Mouse (Mus musculus) heart, embryonic 13.5 days (tissue): ENCODE measurements around the gene Ube2c. TPM values are rescaled to one million over a fixed set of nuclear protein-coding genes. Genes with fewer than 3 reads are reported as not detected.

Experiments
- ATAC-seq: fragments of 200-750 bp; cut with Nextera tagmentation; 2 replicates; pipeline ENCODE4 v1.8.0; 2017; ENCODE audit warnings: moderate TSS enrichment; ENCODE audit not compliant: insufficient number of reproducible peaks, low FRiP score, low TSS enrichment; ENCODE audit errors: extremely low read depth
- H3K27ac ChIP-seq: fragments of 300-500 bp; sonication (generic); replicated peaks from 2 replicates; pipeline ENCODE4 v1.5.1; 2015; ENCODE audit warnings: moderate library complexity, mild to moderate bottlenecking, inconsistent platforms
- H3K27me3 ChIP-seq: fragments of 300-500 bp; sonication (generic); replicated peaks from 2 replicates; pipeline ENCODE4 v1.6.1; 2015; ENCODE audit warnings: mild to moderate bottlenecking, inconsistent platforms
- H3K36me3 ChIP-seq: fragments of 300-500 bp; sonication (generic); 2 replicates; pipeline ENCODE4 v1.6.1; 2015; ENCODE audit warnings: mild to moderate bottlenecking, inconsistent platforms
- H3K4me1 ChIP-seq: fragments of 300-500 bp; sonication (generic); 2 replicates; pipeline ENCODE4 v1.6.1; 2015; ENCODE audit warnings: inconsistent platforms
- H3K4me2 ChIP-seq: fragments of 300-500 bp; sonication (generic); 2 replicates; pipeline ENCODE4 v1.6.1; 2015; ENCODE audit warnings: inconsistent platforms, mild to moderate bottlenecking, moderate library complexity
- H3K4me3 ChIP-seq: fragments of 300-500 bp; sonication (generic); 2 replicates; pipeline ENCODE4 v1.5.1; 2015; ENCODE audit warnings: moderate library complexity, mild to moderate bottlenecking, inconsistent platforms
- H3K9ac ChIP-seq: fragments of 300-500 bp; sonication (generic); 2 replicates; pipeline ENCODE4 v1.6.1; 2015; ENCODE audit warnings: inconsistent platforms, mild to moderate bottlenecking, moderate library complexity
- H3K9me3 ChIP-seq: fragments of 300-500 bp; sonication (generic); 2 replicates; pipeline ENCODE4 v1.6.1; 2016; ENCODE audit warnings: inconsistent platforms
- WGBS: fragments of 180-500 bp; shearing (Covaris S2); methylation state at CpG from one replicate; pipeline ENCODE4 v1.1.7; 2015; ENCODE audit warnings: mixed read lengths; 5-methylcytosine and 5-hydroxymethylcytosine counted together
- polyA plus RNA-seq: library from polyadenylated mRNA; unstranded; fragments of >200 nt; fragmentation: Nextera tagmentation; extraction: Ambion mirVana; gene quantifications from 2 replicates; pipeline ENCODE4 v1.2.1, GENCODE M21; 2015

The Ube2c gene
- polyA plus RNA-seq, 1 experiment from 2014 or later = 434 TPM

DNA sequence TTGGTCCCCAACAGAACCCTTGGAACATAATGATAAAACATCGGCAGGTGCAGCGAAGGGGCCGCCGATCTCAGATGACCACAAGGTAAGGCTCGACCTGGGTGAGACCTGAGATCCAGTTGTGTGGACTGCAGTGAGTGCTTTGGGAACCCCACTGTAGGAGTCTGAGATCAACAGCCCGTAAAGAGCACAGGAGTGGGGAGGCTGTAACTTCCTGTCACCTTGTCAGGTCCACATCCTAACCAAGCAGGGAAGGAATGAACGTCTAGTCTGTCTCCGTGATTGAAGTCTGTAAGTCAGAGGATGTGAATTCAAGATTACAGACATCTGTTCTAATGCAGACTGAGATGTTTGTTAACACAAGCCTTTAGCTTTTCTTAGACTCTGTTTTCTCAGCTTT is 23.0 kb upstream of the Ube2c start:
- H3K4me3 ChIP-seq = peak overlapping the region; percentile 70
- WGBS = 33% methylated on average over 8 of the region's 8 CpGs
- H3K9me3 ChIP-seq = no peaks in the 10 kb centered on the region
- H3K36me3 ChIP-seq = peaks cover 45% of the 10 kb centered on the region
- peak overlapping the region; percentile 71; the same call in 1 of the 2 replicates for H3K27ac ChIP-seq
- H3K27me3 ChIP-seq = 0 out of 2 replicates have a peak, but pooled peaks cover 3% of the 10 kb centered on the region
- peaks cover 28% of the 10 kb centered on the region for H3K4me1 ChIP-seq
- peak overlapping the region; percentile 95 for H3K4me2 ChIP-seq
- no peak for ATAC-seq
- peak overlapping the region; percentile 93 for H3K9ac ChIP-seq

DNA sequence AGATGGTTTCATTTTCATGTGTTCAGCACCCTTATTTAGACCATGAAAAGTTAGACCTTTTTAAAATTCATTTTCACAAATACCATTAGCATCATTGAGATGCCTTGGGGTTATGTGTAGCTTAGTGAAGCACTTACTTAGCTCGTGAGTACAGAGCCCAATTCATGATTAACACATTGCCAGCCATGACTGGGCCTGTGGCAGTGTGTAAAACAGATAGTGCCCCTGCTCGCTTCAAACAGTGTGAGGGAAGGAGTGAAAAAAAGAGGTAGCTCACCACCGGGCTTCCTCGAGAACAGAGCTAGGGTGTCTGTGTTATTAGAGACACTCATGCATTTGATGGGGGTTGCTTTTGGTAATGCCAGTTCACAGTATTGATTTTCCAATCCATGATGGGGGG is 21.5 kb upstream of the Ube2c start:
- peaks cover 60% of the 10 kb centered on the region for H3K36me3 ChIP-seq
- no peak overlapping the region for H3K9ac ChIP-seq
- no peak overlapping the region for H3K4me3 ChIP-seq
- H3K4me1 ChIP-seq = peaks cover 28% of the 10 kb centered on the region
- no peak overlapping the region for H3K4me2 ChIP-seq
- WGBS = 82% methylated on average over 4 of the region's 4 CpGs
- no peaks in the 10 kb centered on the region for H3K27me3 ChIP-seq
- H3K9me3 ChIP-seq = no peaks in the 10 kb centered on the region
- H3K27ac ChIP-seq = no peak overlapping the region
- ATAC-seq = no peak

DNA sequence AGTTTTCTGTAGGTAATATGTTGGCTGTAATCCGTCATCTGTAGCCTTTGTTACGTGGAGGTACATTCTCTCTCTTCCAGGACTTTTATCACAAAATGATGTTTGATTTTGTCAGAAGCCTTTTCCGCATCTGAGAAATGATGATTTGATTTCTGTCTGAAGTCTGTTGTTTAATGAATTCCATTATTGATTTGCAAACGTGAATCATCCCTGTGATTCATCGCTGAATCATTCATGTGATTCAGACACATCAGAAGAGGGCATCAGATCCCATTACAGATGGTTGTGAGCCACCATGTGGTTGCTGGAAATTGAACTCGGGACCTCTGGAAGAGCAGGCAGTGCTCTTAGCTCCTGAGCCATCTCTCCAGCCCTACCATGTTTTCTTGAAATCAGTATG is 20.7 kb upstream of the Ube2c start:
- Histone ChIP-seq H3K9me3 (no peaks in the 10 kb centered on the region), H3K36me3 (peaks cover 68% of the 10 kb centered on the region)
- WGBS = 86% methylated on average over 6 of the region's 6 CpGs

DNA sequence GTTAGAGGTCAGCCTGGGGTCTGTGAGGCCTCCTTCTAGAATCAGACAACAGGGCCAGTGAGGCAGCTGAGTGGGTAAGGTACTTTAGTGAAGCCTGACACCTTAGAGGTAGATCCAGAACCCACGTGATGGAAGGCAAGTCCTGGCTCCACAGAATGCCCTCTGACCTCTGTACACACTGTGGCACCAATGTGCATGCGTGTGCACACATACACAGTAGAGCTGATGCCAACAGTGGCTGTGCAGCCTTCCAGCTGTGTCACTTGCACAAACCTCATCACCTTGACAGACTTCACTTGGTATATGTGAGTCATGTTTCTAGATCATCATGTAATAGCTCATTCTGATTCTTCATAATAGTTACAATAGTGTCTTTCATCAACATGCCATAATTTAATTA is 17.2 kb upstream of the Ube2c start:
- 95% methylated on average over 2 of the region's 2 CpGs for WGBS
- no peak for ATAC-seq

More for the DNA sequence above, 20.7 kb upstream of the Ube2c start:
- Histone ChIP-seq H3K27ac (no peak overlapping the region), H3K4me2 (no peak overlapping the region), H3K4me1 (peaks cover 31% of the 10 kb centered on the region), H3K9ac (no peak overlapping the region), H3K27me3 (no peaks in the 10 kb centered on the region), H3K4me3 (no peak overlapping the region)
- no peak for ATAC-seq

DNA sequence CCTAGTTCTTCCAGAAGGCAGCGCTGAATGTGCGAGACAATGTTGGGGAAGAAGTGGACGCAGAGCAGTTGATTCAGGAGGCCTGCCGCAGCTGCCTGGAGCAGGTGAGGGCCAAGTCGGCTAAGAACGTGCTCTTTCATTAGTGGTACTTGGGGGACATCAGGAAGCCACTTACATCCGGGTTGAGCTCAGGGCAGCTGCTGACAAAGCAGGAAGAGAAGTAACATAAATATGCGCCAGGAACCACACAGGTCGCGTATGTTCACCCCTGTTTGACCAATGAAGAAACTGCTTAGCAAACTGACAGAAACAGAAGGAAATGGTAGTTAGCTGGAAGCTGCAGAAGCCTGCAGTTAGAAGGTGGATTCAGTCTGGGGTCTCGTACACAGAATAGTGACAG is 15.6 kb upstream of the Ube2c start:
- no peaks in the 10 kb centered on the region for H3K9me3 ChIP-seq
- H3K27me3 ChIP-seq = no peaks in the 10 kb centered on the region
- ATAC-seq = no peak
- peak overlapping the region; percentile 94 for H3K27ac ChIP-seq
- H3K9ac ChIP-seq = peak overlapping the region; percentile 15; the same call in 1 of the 2 replicates
- peaks cover 27% of the 10 kb centered on the region for H3K4me1 ChIP-seq
- WGBS = 77% methylated on average over 11 of the region's 11 CpGs
- H3K4me2 ChIP-seq = no peak overlapping the region
- no peak overlapping the region for H3K4me3 ChIP-seq
- peaks cover 100% of the 10 kb centered on the region for H3K36me3 ChIP-seq

More for the DNA sequence above, 17.2 kb upstream of the Ube2c start:
- no peaks in the 10 kb centered on the region for H3K27me3 ChIP-seq
- H3K9ac ChIP-seq = no peak overlapping the region
- peaks cover 35% of the 10 kb centered on the region for H3K4me1 ChIP-seq
- H3K36me3 ChIP-seq = peaks cover 100% of the 10 kb centered on the region
- H3K9me3 ChIP-seq = no peaks in the 10 kb centered on the region
- no peak overlapping the region for H3K4me2 ChIP-seq
- H3K4me3 ChIP-seq = no peak overlapping the region
- no peak overlapping the region for H3K27ac ChIP-seq

DNA sequence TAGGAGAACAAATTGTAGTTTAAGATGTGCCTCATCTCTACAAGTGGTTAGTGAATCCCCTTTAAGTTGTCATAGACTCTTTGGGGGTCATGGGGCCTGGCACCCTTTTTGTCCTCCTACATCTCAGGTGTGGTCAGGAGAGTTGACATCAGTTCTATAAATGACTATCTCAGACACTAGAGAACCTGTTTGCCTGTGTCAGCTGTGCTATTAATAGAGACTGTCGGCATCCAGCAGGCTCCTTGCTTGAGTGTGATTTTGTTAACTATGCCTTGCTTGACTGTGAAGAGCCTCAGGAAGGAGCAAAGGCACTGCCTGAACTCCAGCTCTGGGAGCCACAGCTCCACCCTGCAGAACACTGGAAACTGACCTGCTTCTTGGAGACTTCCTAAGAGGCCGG is 14.9 kb upstream of the Ube2c start:
- Histone ChIP-seq H3K9ac (peak overlapping the region; percentile 75), H3K4me1 (peaks cover 31% of the 10 kb centered on the region), H3K27me3 (no peaks in the 10 kb centered on the region), H3K4me3 (no peak overlapping the region), H3K9me3 (no peaks in the 10 kb centered on the region), H3K4me2 (peak overlapping the region; percentile 47), H3K27ac (peak overlapping the region; percentile 94), H3K36me3 (peaks cover 100% of the 10 kb centered on the region)
- 46% methylated on average over 2 of the region's 2 CpGs for whole genome bisulfite sequencing
- no peak for ATAC-seq

DNA sequence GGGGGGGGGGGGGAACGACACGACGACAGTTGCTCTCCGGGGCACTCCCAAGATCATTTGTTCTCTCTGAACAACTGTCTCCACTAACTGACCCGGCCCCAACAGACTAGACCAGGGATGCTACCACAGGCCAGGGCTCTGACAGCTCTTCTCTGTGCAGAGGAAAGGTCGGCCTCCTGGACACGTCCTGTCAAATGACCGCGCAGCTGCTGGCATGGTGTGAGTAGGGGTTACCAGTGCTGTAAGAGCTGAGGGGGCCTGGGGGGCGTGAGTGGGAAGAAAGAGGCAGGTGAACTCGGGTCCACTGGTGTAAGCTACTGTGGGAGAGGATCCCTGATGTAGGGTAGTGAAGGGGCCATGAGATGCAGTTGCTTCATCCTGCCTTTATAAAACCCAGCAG is 11.9 kb upstream of the Ube2c start:
- H3K4me1 ChIP-seq = peaks cover 47% of the 10 kb centered on the region
- no peak for ATAC-seq
- no peak overlapping the region for H3K27ac ChIP-seq
- H3K4me2 ChIP-seq = no peak overlapping the region
- H3K4me3 ChIP-seq = no peak overlapping the region
- WGBS = 87% methylated on average over 11 of the region's 11 CpGs
- H3K9ac ChIP-seq = no peak overlapping the region
- H3K9me3 ChIP-seq = no peaks in the 10 kb centered on the region
- no peaks in the 10 kb centered on the region for H3K27me3 ChIP-seq
- H3K36me3 ChIP-seq = peaks cover 100% of the 10 kb centered on the region

DNA sequence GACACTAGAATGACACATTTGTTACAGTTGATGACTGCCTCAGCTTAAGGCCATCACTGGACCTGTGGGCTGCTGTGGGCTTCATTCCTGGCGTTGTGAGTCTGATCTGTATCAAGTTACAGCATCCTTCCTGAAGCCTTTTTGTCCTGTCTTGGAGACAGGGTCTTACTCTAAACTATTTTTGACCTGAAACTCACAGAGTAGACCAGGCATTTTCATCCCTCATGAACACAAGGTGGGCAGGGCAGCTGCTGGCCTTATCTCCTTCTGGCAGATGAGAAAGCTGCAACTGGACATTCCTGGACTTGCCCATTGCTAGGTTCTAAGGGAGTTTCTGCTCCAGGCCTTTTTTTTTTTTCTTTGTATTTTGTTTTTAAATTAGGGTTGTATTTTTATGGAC is 11.0 kb upstream of the Ube2c start:
- Histone ChIP-seq H3K9me3 (no peaks in the 10 kb centered on the region), H3K4me2 (no peak overlapping the region), H3K4me3 (no peak overlapping the region), H3K4me1 (peaks cover 47% of the 10 kb centered on the region), H3K9ac (no peak overlapping the region), H3K27ac (peak overlapping the region; percentile 21; the same call in 1 of the 2 replicates), H3K27me3 (no peaks in the 10 kb centered on the region), H3K36me3 (peaks cover 100% of the 10 kb centered on the region)
- ATAC-seq = no peak
- 55% methylated on average over 1 of the region's 1 CpGs for WGBS

DNA sequence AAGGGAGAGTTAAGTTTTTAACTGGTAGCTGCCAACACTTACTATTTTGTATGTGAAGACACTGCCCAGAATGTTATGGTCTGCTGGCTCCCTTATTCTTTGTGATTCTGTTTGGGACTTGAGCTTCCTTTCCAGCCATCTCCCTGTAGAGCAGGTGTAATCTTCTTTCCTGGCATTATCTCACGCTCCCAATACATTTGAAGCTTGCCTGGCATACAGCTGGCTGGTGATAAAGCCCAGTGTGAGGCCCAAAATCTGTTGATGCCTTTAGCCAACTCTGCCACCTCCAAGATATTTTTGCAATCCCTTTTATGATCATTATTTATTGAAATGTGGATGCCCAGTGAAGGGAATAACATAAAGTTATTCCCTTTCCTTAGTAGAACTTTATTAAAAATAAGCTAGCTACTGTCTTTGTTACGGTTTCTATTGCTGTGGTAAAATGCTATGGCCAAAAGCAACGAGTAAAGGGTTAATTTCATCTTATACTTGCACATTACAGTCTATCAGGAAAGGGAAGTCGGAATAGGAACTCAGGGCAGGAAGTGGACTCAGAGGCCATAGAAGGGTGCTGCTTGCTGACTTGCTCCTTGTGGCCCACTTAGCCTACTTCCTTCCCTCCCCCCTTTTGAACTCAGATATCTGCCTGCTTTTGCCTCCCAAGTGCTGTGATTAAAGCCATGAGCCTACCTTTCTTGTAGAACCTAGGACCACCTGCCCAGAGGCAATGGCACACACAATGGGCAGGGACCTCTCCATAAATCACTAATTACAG is 9.5 kb upstream of the Ube2c start:
- Histone ChIP-seq H3K9me3 (no peaks in the 10 kb centered on the region), H3K4me2 (no peak overlapping the region), H3K4me3 (no peak overlapping the region), H3K9ac (no peak overlapping the region), H3K27ac (0 out of 2 replicates have a peak overlapping the region, but pooled peaks have one; percentile 1), H3K36me3 (peaks cover 95% of the 10 kb centered on the region), H3K4me1 (peaks cover 32% of the 10 kb centered on the region), H3K27me3 (no peaks in the 10 kb centered on the region)
- whole genome bisulfite sequencing = 70% methylated on average over 4 of the region's 4 CpGs
- ATAC-seq = no peak

DNA sequence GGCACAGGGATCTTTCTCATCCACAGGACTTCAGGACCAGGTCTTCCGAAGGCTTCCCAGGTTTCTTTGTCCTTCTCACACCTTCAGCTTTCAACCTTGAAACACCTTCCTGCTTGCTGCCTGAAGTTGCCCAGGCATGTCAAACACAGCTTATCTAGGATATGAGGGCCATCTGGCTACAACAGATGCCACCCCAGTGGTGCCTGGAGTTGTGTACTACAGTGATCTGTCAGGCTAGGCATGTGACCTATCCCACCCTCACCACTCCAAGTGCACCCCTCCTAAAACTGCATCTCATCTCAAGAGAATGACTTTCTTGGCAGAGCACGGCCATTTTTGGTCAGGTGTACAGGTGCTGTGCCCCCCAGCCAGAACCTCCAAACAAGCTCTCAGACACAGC is 8.2 kb upstream of the Ube2c start:
- H3K27ac ChIP-seq = 0 out of 2 replicates have a peak overlapping the region, but pooled peaks have one; percentile 21
- H3K36me3 ChIP-seq = peaks cover 95% of the 10 kb centered on the region
- no peak overlapping the region for H3K4me2 ChIP-seq
- peaks cover 21% of the 10 kb centered on the region for H3K4me1 ChIP-seq
- no peaks in the 10 kb centered on the region for H3K27me3 ChIP-seq
- no peak for ATAC-seq
- no peak overlapping the region for H3K9ac ChIP-seq
- H3K9me3 ChIP-seq = no peaks in the 10 kb centered on the region
- 77% methylated on average over 2 of the region's 2 CpGs for WGBS
- H3K4me3 ChIP-seq = no peak overlapping the region

DNA sequence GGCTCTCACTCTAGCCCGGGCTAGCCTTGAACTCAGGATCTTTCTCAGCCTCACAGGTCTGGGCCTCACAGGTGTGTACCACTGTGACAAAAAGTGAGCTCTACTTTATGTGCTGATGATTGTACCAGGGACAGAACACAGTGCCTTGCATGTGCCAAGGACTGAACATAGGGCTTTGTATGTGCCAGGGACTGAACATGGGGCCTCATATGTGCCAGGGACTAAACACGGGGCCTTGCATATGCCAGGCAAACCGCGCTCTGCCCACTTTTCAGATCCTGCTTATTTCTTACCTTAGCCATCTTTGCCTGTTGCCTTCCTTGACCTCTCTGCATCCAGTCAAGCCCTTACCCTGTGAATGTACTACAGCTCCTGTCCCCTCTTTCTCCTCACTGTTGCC is 7.7 kb upstream of the Ube2c start:
- no peak overlapping the region for H3K9ac ChIP-seq
- ATAC-seq = no peak
- 93% methylated on average over 4 of the region's 4 CpGs for WGBS
- no peak overlapping the region for H3K4me3 ChIP-seq
- peaks cover 95% of the 10 kb centered on the region for H3K36me3 ChIP-seq
- H3K27ac ChIP-seq = 0 out of 2 replicates have a peak overlapping the region, but pooled peaks have one; percentile 21
- H3K4me2 ChIP-seq = no peak overlapping the region
- no peaks in the 10 kb centered on the region for H3K9me3 ChIP-seq
- H3K4me1 ChIP-seq = peaks cover 21% of the 10 kb centered on the region
- H3K27me3 ChIP-seq = no peaks in the 10 kb centered on the region

DNA sequence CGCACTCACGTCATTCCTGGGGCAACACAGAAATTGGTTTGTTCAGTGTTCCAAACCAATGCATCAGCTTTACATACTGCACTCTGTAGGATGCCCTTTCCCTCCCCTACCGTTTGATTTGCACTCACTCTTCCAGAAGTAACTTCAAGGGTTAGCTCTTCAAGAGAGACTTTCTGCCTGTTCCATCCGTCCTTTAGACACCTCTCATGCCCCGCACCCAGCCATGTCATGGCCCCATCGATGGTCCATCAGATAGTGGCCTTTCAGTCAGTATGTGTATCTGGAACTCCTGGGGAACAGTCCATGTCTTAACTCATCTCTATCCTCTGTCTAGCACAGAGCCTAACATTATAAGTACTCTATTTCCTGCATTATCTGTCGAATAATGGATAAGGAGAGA is 7.1 kb upstream of the Ube2c start:
- peaks cover 95% of the 10 kb centered on the region for H3K36me3 ChIP-seq
- H3K9me3 ChIP-seq = no peaks in the 10 kb centered on the region
- no peak for ATAC-seq
- no peak overlapping the region for H3K9ac ChIP-seq
- H3K27ac ChIP-seq = no peak overlapping the region
- H3K4me2 ChIP-seq = no peak overlapping the region
- H3K27me3 ChIP-seq = no peaks in the 10 kb centered on the region
- WGBS = 79% methylated on average over 7 of the region's 7 CpGs
- H3K4me3 ChIP-seq = no peak overlapping the region
- peaks cover 21% of the 10 kb centered on the region for H3K4me1 ChIP-seq
